Mouse (Mus musculus): ENCODE measurements at regions not wholly inside any gene's neighbourhood (a gene's known extent, or its start where the extent isn't known, plus 50 kb on each side); places are given as distances from the start of the nearest gene placed in this dataset.
"Not testable (repeated sequence)": the region's sequence is repeated elsewhere in the genome, so short reads cannot be mapped to it uniquely, and the experiment has no call there.

GRCm38 (mm10) chr10:57291596-57291995, 194.6 kb upstream of the Hsf2 start:
- in situ Hi-C loops (cut with MboI, MseI), result no loop called here

- in situ Hi-C loops (cut with MboI, MseI), result no loop called here
Observed at GRCm38 (mm10) chr10:57313799-57314198, 172.4 kb upstream of the Hsf2 start.

- in situ Hi-C loops (cut with MboI, MseI), result no loop called here
Observed at GRCm38 (mm10) chr10:57317067-57317466, 169.1 kb upstream of the Hsf2 start.

- in situ Hi-C loops (cut with MboI, MseI), result no loop called here
Observed at GRCm38 (mm10) chr10:57319171-57319570, 167.0 kb upstream of the Hsf2 start.

- in situ Hi-C loops (cut with MboI, MseI), result no loop called here
Observed at GRCm38 (mm10) chr10:57322717-57323424, 163.3 kb upstream of the Hsf2 start.

- in situ Hi-C loops (cut with MboI, MseI), result no loop called here
Observed at GRCm38 (mm10) chr10:57324226-57324625, 162.0 kb upstream of the Hsf2 start.

- in situ Hi-C loops (cut with MboI, MseI), result not testable (repeated sequence)
Observed at GRCm38 (mm10) chr10:57362781-57363180, 123.4 kb upstream of the Hsf2 start.

All from T-helper 2 cell (primary cell).